Mouse (Mus musculus) stomach, postnatal 0 days (tissue): ENCODE measurements around the gene Gm14410. TPM values are rescaled to one million over a fixed set of nuclear protein-coding genes. Genes with fewer than 3 reads are reported as not detected.
A peak's percentile ranks its signal among the peaks of the same experiment; 100 is the strongest.
"Not testable (repeated sequence)": the region's sequence is repeated elsewhere in the genome, so short reads cannot be mapped to it uniquely, and the experiment has no call there.

Source experiments
- ATAC-seq: fragments of 200-750 bp; cut with Nextera tagmentation; 2 replicates; pipeline ENCODE4 v1.8.0; 2017; ENCODE audit not compliant: low FRiP score, low TSS enrichment
- DNase-seq: peaks from one replicate; pipeline ENCODE4 v3.0.0-alpha.2; 2016; ENCODE audit warnings: low spot score
- H3K27ac ChIP-seq: fragments of 300-500 bp; sonication (generic); replicated peaks from 2 replicates; pipeline ENCODE4 v1.5.1; 2014; ENCODE audit warnings: mild to moderate bottlenecking, control low read depth
- H3K27me3 ChIP-seq: fragments of 300-500 bp; sonication (generic); 2 replicates; pipeline ENCODE4 v1.6.1; 2014; ENCODE audit warnings: low read length; ENCODE audit not compliant: control insufficient read depth, insufficient read depth
- H3K36me3 ChIP-seq: fragments of 300-500 bp; sonication (generic); 2 replicates; pipeline ENCODE4 v1.6.1; 2014; ENCODE audit warnings: low read length, mixed read lengths; ENCODE audit not compliant: control insufficient read depth, insufficient read depth
- H3K4me1 ChIP-seq: fragments of 300-500 bp; sonication (generic); replicated peaks from 2 replicates; pipeline ENCODE4 v1.6.1; 2014; ENCODE audit warnings: antibody characterized with exemption; ENCODE audit not compliant: control insufficient read depth, insufficient read depth
- H3K4me2 ChIP-seq: fragments of 300-500 bp; sonication (generic); replicated peaks from 2 replicates; pipeline ENCODE4 v1.6.1; 2014; ENCODE audit warnings: low read depth, mild to moderate bottlenecking, control low read depth, moderate library complexity
- H3K4me3 ChIP-seq: fragments of 300-500 bp; sonication (generic); 2 replicates; pipeline ENCODE4 v1.5.1; 2014; ENCODE audit warnings: low read depth, low read length, control low read depth
- H3K9ac ChIP-seq: fragments of 300-500 bp; sonication (generic); 2 replicates; pipeline ENCODE4 v1.6.1; 2014; ENCODE audit warnings: mild to moderate bottlenecking, low read length, control low read depth, mixed read lengths
- H3K9me3 ChIP-seq: fragments of 300-500 bp; sonication (generic); 2 replicates; pipeline ENCODE4 v1.6.1; 2016; ENCODE audit warnings: low read length; ENCODE audit not compliant: control insufficient read depth
- WGBS: fragments of 180-500 bp; shearing (Covaris S2); extraction: QIAGEN DNeasy Blood & Tissue Kit; methylation state at CpG from one replicate; pipeline ENCODE4 v1.1.7; 2014; 5-methylcytosine and 5-hydroxymethylcytosine counted together
- polyA plus RNA-seq: library from polyadenylated mRNA; unstranded; fragments of >200 nt; fragmentation: Nextera tagmentation; extraction: Ambion mirVana; gene quantifications from 2 replicates; pipeline ENCODE4 v1.2.1, GENCODE M21; 2015

Gm14410 gene
- 13.7 and 14.0 TPM in 2 replicates for polyA plus RNA-seq

DNA sequence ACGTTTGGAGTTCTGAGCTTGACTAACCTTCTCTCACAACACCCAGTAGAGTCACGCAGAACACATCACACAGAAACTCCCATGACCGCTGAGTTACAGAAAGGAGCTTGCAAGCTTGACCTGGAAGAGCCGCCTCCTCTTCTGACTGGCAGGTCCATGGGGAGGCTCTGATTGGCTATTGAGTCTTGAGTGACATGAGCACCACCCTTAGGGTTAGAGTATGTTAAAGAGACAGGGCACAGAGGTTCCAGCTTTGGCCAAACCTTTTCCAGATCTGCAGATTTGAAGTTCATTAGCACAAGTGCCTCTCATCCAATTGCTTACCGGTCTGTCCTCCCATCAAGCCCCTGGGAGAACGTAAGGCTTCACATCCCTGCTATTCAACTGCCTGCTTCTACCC lies at the start of gene Gm14410:
Gene Gm14410, minus strand, starts transcription at position 81 of the 400 bp plus-strand sequence.
- DNase-seq: not testable (repeated sequence)

DNA sequence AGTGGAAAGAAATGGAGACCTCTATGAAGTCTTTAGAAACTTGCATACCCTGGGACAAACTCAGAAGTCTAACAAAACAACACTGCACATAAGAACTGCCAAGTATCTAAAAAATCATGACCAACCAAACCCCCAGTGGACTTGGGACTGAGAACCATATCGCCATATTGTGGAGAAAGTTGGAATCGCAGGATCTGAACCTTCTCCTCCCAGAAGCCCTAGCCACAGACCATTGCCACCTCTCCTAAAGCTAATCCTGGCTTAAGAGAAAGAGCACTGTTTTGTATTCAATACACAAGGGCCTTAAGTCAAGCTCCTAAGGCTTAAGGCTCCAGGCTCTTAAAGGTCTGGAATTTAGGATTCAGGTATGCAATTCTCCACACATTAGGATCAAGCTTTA lies 41.2 kb upstream of the Gm14410 start:
- not testable (repeated sequence) for H3K4me2 ChIP-seq, H3K4me3 ChIP-seq, H3K4me1 ChIP-seq, H3K27me3 ChIP-seq, H3K36me3 ChIP-seq, H3K27ac ChIP-seq, H3K9ac ChIP-seq, ATAC-seq, DNase-seq, H3K9me3 ChIP-seq
- 84% methylated on average over 2 of the region's 2 CpGs for WGBS

More for the DNA sequence above, at the start of gene Gm14410:
- WGBS: 0% methylated on average over 4 of the region's 6 CpGs
- not testable (repeated sequence) for H3K4me1 ChIP-seq, H3K36me3 ChIP-seq, H3K27me3 ChIP-seq, H3K27ac ChIP-seq, H3K9ac ChIP-seq, H3K9me3 ChIP-seq, ATAC-seq
- H3K4me2 ChIP-seq: 0 out of 2 replicates have a peak within 1 kb of the TSS, but pooled peaks have one; percentile 23
- H3K4me3 ChIP-seq: peak within 1 kb of the TSS; percentile 26; the same call in 1 of the 2 replicates

DNA sequence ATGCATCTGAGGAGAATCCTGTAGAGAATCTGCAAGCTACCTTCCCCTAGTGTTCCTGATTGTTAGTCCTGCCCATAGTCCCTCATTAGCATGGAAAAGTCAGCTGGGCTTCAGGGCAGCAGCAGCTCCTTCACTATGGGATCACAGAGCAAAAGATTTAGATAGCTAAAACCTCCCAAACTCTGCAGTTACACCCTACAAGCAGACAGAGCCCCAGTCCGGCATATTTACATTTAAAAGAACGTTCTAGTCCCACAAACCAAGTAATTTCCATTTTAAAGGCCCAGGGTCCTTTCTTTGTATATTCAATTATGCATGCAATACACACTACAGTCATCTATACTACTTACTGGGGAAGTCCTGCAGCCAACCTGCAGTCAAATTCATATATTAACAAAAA lies 24.2 kb upstream of the Gm14410 start:
- not testable (repeated sequence) for H3K9me3 ChIP-seq, ATAC-seq, H3K27me3 ChIP-seq, H3K9ac ChIP-seq, H3K4me1 ChIP-seq, H3K4me2 ChIP-seq, H3K4me3 ChIP-seq, H3K27ac ChIP-seq, DNase-seq, H3K36me3 ChIP-seq
- 64% methylated on average over 2 of the region's 2 CpGs for WGBS

DNA sequence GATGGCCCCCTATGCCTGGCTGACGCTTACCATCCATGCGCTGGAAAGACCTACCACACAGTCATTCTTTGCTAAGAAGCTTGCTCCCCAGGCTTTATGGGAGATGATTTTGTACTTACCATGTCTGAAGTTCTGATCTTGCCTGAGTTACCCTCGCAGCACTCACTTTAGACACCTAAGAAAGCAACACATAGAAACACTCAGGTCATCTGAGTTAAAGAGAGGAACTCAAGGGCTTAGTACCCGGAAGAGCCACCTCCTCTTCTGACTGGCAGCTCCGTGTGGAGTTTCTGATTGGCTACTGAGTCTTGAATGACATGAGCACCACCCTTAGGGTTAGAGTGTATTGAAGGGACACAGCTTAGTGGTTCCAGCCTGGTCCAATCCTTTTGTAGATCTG lies 33.5 kb downstream of the Gm14410 start:
- not testable (repeated sequence) for H3K4me2 ChIP-seq, H3K9ac ChIP-seq, H3K4me1 ChIP-seq, H3K27ac ChIP-seq, H3K4me3 ChIP-seq, H3K36me3 ChIP-seq, ATAC-seq, H3K9me3 ChIP-seq, DNase-seq, H3K27me3 ChIP-seq
- WGBS: 81% methylated on average over 4 of the region's 5 CpGs

Other genes starting within 250 kb of the Gm14410 start
- gene Gm14419, start 205.5 kb downstream of the Gm14410 start, polyA plus RNA-seq: 7.9 and 8.9 TPM in 2 replicates
- gene Gm14401, start 132.1 kb downstream of the Gm14410 start, polyA plus RNA-seq: 0.12 TPM in 1 of 2 replicates, not detected in the other
- 0.11 TPM in 1 of 2 replicates, not detected in the other for gene Gm14409, start 60.6 kb upstream of the Gm14410 start, polyA plus RNA-seq
- gene Gm14412, start 117.9 kb upstream of the Gm14410 start, polyA plus RNA-seq: not detected in 2 replicates
- 6.4 and 6.8 TPM in 2 replicates for gene Gm14418, start 191.9 kb upstream of the Gm14410 start, polyA plus RNA-seq